Mouse (Mus musculus): Measurements from ENCODE around the gene Fam110c. TPM values are rescaled to one million over a fixed set of nuclear protein-coding genes. Genes with fewer than 3 reads are reported as not detected.
"Not testable (repeated sequence)": the region's sequence is repeated elsewhere in the genome, so short reads cannot be mapped to it uniquely, and the experiment has no call there.

Fam110c gene
- total RNA-seq (2021): under 1 TPM in 1 of 2 experiments, not detected in 1; 0.16 TPM

DNA sequence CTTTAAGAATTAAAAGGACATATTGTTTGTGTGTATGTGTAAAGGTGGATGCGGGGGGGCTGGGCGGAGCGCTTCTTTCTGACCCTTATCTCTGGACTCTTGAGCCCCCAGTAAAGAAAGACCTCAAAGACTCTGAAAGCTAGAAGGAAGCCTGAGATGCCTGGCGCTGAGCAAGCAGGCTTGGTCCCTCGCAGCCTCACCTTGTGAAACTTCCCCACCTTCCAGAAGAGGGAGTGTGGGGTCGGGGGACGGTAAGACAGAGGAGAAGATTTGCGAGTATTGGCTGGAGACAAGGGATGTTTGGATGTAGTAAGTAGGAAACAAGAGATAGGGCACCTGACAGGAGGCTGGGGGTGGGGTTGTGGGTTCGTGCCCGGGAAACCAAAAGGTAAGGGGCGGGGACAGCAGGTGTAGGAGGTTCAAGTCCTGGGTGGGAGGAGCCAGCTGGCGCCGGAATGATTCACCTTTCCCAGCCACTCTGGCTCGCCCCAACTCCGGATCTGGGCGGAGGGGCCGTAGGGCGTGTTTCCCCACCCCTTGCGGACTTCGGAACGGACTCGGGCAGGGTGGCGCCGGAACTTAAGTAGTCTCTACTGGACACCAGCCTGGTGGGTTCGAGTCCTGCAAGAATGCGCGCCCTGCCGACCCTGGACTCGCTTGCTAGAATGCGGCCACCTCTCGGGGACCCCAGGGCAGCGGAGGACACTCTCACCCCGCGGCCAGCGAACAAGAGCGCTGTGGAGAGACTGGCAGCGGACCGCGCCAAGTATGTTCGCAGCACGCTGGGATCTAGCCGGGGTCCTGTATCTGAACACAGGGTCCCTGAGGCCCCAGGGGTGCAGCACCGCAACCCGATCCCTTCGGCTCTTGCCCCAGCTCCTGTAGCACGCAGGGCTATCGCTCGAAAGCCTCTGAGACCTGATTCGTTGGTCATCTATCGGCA is at the start of gene Fam110c:
Fam110c (plus strand) TSS at position 450 of the 943 bp plus-strand sequence.
- no peak for DNase-seq (ENCODE audit: low spot score in 2 of 2)
- intact Hi-C loops (cut with DNase I): no loop called here

DNA sequence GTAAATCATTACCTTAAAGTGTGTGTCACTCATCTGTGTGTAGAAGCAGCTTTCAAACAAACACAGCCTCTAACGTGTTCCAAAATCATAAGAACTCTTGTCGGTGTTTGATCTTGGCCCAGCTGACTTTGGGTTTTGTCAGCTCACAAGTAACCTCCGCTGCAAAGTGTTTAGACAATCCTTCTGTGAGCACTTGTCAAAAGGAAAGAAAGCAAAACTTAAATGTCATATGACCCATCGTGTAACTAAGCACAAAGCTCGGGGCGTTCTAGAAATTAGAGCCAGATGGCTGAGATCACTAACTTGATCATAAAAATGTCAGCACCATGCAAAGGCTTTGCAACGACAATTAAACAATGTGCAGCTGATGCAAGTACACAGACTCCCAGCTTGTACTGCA is 47.2 kb upstream of the Fam110c start:
- intact Hi-C loops (cut with DNase I): no loop called here
- DNase-seq (ENCODE audit: low spot score in 2 of 2): no peak

DNA sequence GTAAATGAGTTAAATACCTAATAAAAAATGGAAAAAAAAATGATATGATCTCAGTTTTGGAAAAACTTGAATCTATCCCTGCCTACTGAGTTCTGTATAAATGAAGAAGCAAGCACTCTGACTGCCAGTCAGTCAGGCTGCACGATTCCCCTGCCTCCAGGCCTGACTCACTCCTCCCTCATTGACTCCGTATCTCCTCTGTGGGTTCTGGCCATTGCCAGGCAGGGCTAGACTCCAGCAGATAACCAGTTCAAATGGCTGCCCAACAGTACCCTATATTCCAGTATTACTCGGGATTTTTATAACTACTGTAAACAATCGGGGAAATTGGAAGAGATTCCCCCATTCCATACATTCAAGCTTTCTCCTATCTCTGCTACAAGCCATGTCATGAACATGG is 21.6 kb upstream of the Fam110c start:
- no peak for DNase-seq (ENCODE audit: low spot score in 2 of 2)
- intact Hi-C loops (cut with DNase I): no loop called here

DNA sequence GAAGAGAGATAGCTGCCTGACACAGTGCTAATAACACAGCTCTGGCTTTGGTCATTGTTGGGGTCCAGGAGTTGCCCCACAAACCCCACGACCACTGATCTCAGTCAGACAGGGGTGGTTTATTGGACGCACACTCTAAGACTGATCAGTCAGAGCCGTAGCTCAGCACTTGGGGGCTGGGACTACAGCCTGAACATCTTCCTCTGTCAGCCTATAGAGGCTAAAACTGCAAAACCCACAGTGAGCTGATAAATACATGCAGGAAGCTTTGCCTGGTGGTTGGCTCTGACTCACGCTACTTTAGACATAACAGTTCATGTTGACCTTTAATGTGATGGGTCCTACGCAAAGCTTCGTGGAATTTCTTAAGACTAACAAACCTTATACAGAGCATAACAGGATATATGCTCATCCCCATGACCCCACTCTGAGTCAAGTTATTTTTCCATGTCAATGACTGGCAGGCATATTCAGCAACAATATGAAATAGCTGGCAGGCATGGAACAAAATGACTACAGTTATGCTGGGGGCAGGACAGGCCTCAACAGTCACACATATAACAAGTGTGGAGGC is 17.3 kb upstream of the Fam110c start:
- intact Hi-C loops (cut with DNase I): no loop called here

DNA sequence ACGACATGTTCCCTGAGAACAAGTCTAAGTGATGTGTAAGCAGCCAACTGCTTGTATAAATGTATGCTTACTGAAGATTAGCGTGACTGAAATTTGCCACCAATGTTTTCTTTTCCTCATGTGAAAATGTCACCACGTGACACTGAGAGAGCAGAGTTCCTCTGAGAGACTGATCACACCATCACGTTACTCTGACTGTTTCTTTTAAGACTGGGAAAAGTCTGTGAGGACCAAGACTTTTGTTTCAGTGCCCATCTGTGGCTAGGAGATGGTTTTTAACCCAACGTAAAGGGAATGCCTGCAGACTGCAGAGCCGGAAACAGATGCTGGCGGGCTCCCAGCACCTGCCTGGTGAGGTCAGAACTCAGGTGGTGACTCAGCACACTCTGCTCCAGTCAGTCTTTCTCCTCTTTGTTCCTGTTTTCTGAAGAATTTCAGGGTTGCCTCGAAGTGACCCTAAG is 14.2 kb upstream of the Fam110c start:
- no peak for DNase-seq (ENCODE audit: low spot score in 2 of 2)
- intact Hi-C loops (cut with DNase I): no loop called here

More for the DNA sequence above, 17.3 kb upstream of the Fam110c start:
- DNase-seq (ENCODE audit: low spot score in 2 of 2): no peak

DNA sequence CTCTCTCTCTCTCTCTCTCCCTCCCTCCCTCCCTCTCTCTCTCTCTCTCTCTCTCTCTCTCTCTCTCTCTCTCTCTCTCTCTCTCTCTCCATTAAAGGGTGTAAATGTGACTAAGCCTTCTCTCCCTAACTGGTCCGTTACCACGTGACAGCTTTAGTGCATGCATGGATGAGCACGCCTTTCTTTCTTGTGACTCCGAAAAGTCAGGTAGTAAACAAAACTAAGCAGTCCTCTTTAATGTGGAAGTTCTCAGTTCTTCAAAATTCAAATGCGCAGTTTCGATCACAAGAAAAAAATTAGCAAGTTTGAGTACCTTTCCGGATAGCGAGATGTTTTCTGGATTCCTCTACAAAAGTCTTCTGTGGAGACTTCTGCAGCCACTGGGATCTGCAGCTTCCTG is 13.4 kb upstream of the Fam110c start:
- intact Hi-C loops (cut with DNase I): no loop called here

DNA sequence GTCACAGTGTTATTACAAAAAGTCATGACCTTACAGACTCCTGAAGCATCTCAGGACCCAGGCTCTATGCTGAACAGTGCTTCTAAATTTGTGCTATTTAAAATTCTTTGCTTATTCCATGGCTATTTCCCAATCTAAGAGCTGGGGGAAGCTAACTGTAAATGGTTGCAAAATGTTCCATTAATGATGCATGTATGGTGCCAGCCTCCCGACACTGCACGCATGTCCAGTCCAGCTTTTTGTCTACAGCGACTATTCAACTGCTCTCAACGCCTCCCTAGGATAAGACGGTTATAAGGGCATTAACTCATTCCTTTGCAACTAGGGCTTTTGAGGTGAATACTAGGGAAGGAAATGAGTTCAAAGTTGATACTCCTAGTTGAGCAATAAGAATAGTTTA is 2.4 kb upstream of the Fam110c start:
- DNase-seq (ENCODE audit: low spot score in 2 of 2): no peak
- intact Hi-C loops (cut with DNase I): no loop called here

More for the DNA sequence above, 13.4 kb upstream of the Fam110c start:
- no peak for DNase-seq (ENCODE audit: low spot score in 2 of 2)

DNA sequence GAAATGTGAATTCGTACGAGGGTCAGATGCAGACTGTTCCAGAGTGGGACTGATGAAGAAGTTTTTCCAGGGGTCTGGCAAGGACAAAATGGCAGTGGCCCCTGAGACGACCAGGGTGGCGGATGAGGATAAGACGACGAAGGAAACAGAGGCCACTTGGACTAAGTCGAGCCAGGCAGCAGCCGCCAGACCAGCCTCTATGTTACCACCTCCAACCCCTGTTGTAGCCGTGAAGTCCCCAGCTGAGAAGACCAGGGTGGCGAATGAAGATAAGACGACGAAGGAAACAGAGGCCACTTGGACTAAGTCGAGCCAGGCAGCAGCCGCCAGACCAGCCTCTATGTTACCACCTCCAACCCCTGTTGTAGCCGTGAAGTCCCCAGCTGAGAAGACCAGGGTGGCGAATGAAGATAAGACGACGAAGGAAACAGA is 710 bp downstream of the Fam110c start:
- DNase-seq (ENCODE audit: low spot score in 2 of 2); intact Hi-C loops (cut with DNase I): not testable (repeated sequence)

DNA sequence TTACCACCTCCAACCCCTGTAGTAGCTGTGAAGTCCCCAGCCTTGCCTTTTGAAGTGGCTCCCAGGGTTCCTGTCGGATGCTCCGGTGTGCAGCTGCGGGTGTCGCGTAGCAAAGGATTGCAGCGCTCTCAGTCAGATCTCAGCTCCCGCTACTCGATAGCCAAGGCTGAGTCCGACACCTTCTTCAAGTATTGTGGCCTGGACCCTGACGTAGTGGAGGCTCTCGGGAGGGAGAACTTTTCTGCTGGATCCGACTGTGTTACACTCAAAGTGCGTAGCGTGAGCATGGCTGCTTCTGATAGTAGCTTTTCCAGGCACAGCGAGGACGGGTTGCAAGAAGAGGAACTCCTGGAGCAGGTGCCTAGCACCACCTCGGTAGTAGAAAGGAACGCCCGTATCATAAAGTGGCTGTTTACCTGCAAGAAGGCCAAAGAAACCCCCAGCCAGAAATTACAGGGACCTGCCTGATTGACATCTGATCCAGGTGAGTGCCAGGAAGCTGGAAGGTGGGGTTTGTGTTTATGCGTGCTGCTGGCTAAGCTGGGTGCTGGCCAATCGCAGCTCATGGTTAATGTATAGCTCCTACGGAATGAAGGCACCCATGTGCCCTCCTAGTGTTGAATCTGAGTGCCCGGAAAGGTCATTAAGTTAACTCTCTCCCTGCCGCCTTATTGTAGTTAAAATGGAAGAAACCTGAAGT is 1.3 kb downstream of the Fam110c start:
- DNase-seq (ENCODE audit: low spot score in 2 of 2): peak; percentile 9 to 24

DNA sequence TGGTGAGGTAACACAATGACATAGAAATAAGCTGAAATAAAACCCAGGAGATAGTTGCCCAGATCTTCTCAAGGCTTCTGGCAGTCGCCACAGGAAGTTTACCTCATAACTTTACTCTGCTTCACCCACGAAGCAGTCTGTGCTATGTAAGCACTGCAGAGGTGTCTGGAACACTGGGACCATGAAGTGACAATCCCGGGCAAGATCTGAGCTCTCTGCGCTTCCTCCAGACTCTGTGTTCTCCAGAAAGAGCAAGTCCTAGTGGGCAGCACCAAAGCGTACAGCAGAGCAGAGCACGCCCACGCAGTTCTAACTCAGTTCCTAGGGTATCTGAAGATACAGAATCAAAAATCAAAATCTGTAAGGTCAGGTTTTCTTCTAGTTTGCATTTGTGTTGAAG is 3.4 kb downstream of the Fam110c start:
- DNase-seq (ENCODE audit: low spot score in 2 of 2): no peak
- intact Hi-C loops (cut with DNase I): no loop called here

More for the DNA sequence above, 1.3 kb downstream of the Fam110c start:
- intact Hi-C loops (cut with DNase I): no loop called here

DNA sequence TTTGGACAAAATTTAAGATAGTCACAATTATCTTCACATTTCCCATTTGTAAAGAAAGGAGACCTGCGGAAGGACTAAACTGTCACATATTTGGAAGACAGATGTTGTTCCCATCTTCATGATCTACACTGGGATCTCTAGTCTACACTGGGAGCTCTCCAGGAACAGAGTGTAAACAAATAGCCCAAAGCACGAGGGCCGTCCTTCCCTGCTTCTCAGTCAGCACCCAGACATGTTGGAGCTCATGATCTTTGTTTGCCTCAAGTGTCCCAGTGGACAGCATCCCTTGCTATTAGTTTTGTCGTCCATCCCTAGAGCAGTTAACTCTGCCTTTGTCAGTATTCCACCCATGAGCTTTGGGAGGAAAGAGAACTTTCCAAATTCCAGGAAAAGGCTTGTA is 4.4 kb downstream of the Fam110c start:
- intact Hi-C loops (cut with DNase I): no loop called here
- DNase-seq (ENCODE audit: low spot score in 2 of 2): no peak

DNA sequence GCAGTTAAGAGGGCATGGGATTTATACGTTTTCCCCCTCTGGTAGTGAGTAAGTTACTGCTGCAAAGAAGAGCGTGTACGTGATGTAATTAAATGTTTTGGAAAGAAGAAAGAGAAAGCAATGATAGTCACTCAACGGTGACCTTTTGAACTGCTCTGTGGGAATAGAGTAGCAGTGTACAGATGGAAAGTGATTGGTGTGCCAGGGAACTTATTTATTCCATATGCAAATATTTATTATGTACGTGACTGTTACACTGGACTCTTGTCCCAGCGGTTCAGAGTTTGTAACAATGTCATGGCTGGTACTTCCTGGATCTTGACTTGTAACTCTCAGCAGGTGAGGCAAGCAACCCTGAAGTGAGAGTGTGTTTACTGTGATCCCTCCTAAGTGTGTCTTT is 6.7 kb downstream of the Fam110c start:
- intact Hi-C loops (cut with DNase I): no loop called here
- no peak for DNase-seq (ENCODE audit: low spot score in 2 of 2)

DNA sequence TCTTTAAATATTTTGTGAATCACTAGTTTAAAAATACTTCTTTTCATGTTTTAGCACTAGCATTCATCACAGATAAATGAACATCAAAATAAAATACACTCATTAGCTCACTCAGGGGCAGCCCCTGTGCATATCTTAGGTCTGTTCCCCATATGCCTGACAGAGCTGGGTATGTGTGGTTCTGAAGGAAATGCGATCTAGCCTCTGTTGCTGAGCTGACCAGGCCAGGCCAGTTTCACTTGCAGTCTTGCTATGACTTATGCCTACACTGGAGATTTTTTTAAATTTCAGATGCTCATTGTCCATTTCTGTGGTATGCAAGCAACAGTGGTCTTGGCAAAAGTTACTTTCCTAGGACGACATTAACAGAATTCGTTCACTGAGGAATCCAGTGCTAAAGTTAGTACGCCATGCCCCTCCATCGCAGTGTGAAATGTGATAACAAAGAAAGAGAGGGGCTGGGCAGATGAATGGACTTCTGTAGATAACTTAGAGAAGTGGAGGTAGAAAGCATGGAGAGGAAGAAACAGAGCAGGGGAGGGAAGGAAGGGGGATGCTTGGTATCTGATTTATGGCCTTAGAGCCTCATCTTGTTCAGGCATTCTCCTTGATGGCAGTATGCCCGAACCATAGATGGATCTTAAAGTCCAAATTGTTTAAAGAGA is 7.4 kb downstream of the Fam110c start:
- no peak for DNase-seq (ENCODE audit: low spot score in 2 of 2)
- intact Hi-C loops (cut with DNase I): no loop called here

DNA sequence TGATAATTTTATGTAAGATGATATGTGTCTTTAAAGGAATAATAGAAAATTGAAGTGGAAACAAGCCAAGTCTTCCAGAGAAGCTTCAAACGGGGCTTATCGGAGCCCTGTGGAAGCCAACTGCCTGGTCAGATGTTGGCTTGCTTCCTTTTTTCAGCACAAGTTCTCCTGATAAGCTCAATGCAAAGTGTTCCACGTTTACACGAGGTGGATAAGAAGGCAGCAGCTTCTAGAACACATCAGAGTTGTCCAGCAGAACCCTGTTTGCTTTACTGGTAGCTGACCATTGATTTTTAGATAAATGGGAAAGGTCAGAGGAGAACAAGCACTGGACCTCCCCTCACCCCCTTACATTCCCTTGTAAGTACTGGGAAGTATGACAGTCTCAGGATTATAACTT is 9.3 kb downstream of the Fam110c start:
- intact Hi-C loops (cut with DNase I): no loop called here

DNA sequence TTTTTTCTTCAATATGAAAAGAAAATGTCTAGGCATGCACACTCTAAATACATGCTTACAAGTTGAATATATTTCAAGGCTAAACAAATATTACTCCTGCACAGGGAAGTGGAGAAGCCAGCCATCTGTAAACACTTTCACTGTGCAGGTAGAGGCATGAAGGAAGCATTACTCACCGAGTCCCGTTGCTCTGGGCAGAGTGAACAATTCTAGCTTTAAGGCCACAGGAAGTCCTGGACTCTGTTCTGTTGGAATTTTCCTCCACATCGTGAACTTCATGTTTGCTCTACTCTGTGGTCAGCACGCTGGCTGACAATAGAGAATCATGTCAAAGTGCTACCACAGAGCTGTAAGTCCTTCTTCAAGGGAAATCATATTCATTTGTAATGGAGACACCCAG is 9.7 kb downstream of the Fam110c start:
- DNase-seq (ENCODE audit: low spot score in 2 of 2): no peak
- intact Hi-C loops (cut with DNase I): no loop called here

More for the DNA sequence above, 9.3 kb downstream of the Fam110c start:
- DNase-seq (ENCODE audit: low spot score in 2 of 2): no peak

DNA sequence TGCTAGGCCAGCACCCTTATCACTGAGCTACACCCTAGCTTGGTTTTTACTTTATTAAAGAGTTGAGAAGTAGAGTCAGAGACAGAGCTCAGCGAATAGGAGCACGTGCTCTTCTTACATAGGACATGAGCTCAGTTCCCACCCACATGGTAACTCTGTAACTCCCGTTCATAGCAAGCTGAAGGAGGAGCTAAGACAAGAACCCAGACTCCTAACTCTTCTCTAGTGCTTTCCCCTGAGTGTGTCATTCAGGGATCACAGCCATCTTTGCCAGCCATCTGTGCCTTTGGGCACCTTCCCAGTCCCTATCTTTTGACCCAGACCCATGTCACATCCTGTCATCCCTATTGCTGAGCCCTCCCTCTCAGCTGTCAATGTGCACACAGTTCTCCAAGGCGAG is 13.4 kb downstream of the Fam110c start:
- intact Hi-C loops (cut with DNase I): no loop called here
- no peak for DNase-seq (ENCODE audit: low spot score in 2 of 2)

DNA sequence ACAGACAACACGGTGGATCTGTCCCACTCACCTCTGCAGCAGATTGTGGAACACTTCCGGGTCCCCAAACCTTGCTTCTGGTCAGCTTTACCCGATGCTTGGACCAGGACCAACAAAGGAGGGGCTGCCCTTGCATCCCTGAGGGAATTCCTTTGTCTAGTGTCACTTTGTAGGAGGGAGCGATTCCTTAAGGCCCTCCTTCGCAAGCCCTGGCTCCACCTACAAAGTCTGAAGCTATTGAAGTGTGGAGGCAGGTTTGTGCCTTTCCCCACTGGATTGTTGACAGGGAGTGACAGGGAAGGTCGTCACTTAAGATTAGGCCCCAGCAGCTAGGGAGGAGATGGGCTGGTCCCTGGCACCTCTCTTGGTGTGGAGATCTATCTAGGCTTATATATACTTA is 16.7 kb downstream of the Fam110c start:
- DNase-seq (ENCODE audit: low spot score in 2 of 2): no peak
- intact Hi-C loops (cut with DNase I): no loop called here

DNA sequence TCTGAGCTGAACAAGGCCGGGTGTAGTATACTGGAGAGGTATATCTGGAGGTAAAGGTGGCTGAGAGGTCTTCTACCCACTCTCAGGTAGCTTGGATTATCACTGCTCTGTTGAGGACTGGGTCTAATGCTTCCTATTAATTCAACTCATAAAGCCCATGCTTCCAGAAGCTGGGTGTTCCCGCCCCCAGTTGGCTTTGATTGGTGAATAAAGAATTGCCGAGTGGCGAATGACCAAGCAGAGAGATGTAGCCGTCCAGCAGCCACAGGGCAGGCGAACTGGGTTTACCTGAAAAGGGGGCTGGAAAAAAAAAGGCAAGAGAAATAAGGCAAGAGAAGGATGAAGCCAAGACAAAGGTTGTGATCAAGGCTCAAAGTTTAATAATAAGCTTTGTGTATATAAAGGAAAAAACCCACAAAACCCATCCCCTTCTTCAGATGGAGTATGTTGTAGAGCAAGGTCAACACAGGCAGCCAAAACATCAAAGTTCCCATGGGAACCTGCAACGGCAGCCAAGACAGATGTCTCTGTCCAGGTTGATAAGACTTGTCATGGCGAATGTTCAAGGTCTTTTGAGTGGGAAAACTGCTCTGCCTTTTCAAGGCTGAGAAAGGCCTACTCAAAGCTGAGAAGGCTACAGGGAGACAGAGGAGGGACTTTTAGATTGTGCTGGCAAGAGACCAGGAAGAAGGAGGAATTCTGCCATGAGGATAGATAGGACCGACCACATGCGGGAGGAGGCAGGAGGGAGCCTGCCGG is 17.4 kb downstream of the Fam110c start:
- DNase-seq (ENCODE audit: low spot score in 2 of 2): no peak
- intact Hi-C loops (cut with DNase I): no loop called here

DNA sequence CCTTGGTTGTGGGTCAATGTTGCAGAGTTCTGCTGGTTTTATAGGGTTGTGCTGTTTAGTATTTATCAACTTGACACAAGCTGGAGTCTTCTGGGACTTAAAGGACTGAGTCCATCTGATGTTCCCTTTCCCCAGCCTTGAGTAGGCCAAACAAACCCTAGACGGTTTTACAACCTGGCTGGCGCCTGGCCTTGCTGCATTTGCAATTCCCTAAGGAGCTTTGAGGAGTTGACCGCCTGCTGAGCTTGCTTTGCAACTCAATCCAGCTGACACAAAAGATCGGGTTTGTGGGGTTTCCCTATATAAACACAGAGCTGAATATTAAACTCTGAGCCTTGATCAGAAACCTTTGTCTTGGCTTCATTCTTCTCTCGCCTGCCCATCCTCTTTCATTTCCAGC is 18.8 kb downstream of the Fam110c start:
- no peak for DNase-seq (ENCODE audit: low spot score in 2 of 2)
- intact Hi-C loops (cut with DNase I): no loop called here
